In the genomic region with DNA sequence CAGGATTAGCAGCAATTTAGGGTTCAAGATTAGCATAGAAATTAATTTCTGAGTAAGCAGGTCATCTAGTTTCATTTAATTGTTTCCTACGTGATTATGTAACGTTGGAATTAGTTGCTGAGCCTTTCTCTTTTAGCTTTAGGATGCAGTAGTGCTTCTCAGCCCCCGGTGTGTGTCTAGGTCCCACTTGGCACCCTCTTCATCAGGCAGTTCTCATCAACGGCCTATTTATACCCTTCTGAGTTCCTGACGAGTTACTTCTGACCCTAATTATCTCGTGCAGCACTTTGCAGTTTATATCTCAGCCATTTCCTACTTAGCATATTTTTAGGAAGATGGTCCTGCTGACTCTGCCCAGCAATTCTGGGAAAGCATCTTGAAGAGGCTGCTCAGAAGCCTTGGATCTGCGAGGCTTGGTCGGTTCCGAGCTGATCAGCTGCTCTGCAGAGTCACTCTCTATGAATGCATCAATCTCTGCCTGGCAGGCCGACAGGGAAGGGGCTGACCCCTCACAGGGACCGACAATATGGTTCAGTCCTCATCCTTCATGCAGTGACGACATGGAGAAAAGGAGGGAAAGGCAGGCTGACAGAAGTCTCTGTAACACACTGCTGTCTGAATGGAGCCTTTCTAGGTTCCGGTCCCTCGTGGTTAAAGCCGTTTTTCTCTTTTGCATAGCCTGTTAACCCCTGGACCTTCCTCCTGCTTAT, we compare ENCODE assay signal across 15 mouse cellular contexts. TPM values are rescaled to one million over a fixed set of nuclear protein-coding genes. Genes with fewer than 3 reads are reported as not detected.
DNase-seq lines count a peak whose midpoint lies in the region; ATAC-seq and TF ChIP-seq lines count a peak whose summit lies in the region.
"Had no signal": no experiment of that assay in that cellular context is flagged by ENCODE, and none has a peak within 500 bp of the region (broad histone marks: within the 10 kb centered on the region; RNA-seq: fewer than 3 reads in every experiment).

No protein-coding gene starts in this region.

- no peak overlapping the region for H3K9ac ChIP-seq in heart, postnatal 0 days (replicated peaks; ENCODE audit: low read depth, low read length)
- H3K9ac ChIP-seq in heart, adult 2 months (ENCODE audit: low read depth, low read length), result no peak overlapping the region
- no peak overlapping the region for H3K9ac ChIP-seq in hindbrain, embryonic 14.5 days
- no peak overlapping the region for H3K9ac ChIP-seq in neural tube, embryonic 14.5 days (replicated peaks; ENCODE audit: low read depth, low read length)
- H3K9ac ChIP-seq: lung, embryonic 14.5 days had no signal

- DNase-seq in heart, postnatal 0 days (ENCODE audit: low spot score), result no peak
- DNase-seq in heart, adult 2 months, result no peak
- DNase-seq in embryo, embryonic 9.5 days (ENCODE audit: extremely low spot score), result peak; percentile 39
- DNase-seq in hindbrain, embryonic 14.5 days (ENCODE audit: low spot score), result no peak
- no peak for DNase-seq in retina, embryonic 14.5 days (ENCODE audit: low spot score)
- DNase-seq in adipocyte (ENCODE audit: low spot score), result no peak
- DNase-seq: cerebellum, adult 11 months; kidney, postnatal 10 days; layer of hippocampus, adult 9-11 months; lung, embryonic 14.5 days; right cerebral cortex, postnatal 25 days; thymus, adult 2 months had no signal

- H3K9me3 ChIP-seq in heart, postnatal 0 days (replicated peaks; ENCODE audit: control insufficient read depth, low read length), result no peaks in the 10 kb centered on the region
- H3K9me3 ChIP-seq in hindbrain, embryonic 14.5 days (ENCODE audit: control insufficient read depth, low read length), result no peaks in the 10 kb centered on the region
- no peaks in the 10 kb centered on the region for H3K9me3 ChIP-seq in neural tube, embryonic 14.5 days (ENCODE audit: control insufficient read depth, low read length)

- H3K36me3 ChIP-seq in heart, postnatal 0 days (replicated peaks; ENCODE audit: control insufficient read depth, insufficient read depth, low read length), result no peaks in the 10 kb centered on the region
- no peaks in the 10 kb centered on the region for H3K36me3 ChIP-seq in heart, adult 2 months (ENCODE audit: control insufficient read depth, insufficient read depth, low read length)
- no peaks in the 10 kb centered on the region for H3K36me3 ChIP-seq in hindbrain, embryonic 14.5 days (replicated peaks; ENCODE audit: control insufficient read depth, insufficient read depth)
- H3K36me3 ChIP-seq in neural tube, embryonic 14.5 days (ENCODE audit: control insufficient read depth, insufficient read depth, low read length), result no peaks in the 10 kb centered on the region

- peaks cover 5% of the 10 kb centered on the region; the same call in 1 of the 2 replicates for H3K4me1 ChIP-seq in heart, postnatal 0 days (ENCODE audit: control insufficient read depth, insufficient read depth)
- H3K4me1 ChIP-seq in heart, adult 2 months (ENCODE audit: control insufficient read depth, insufficient read depth, low read length), result peaks cover 2% of the 10 kb centered on the region
- no peaks in the 10 kb centered on the region; the same call in 1 of the 2 replicates for H3K4me1 ChIP-seq in hindbrain, embryonic 14.5 days (replicated peaks; ENCODE audit: control insufficient read depth, insufficient read depth, low read length)
- H3K4me1 ChIP-seq in neural tube, embryonic 14.5 days (ENCODE audit: control insufficient read depth, insufficient read depth, low read length), result 0 out of 2 replicates have a peak, but pooled peaks cover 5% of the 10 kb centered on the region

- no peaks in the 10 kb centered on the region for H3K79me2 ChIP-seq in heart, adult 2 months (replicated peaks; ENCODE audit: control insufficient read depth, insufficient read depth, low read length)

- H3K4me2 ChIP-seq in heart, postnatal 0 days (ENCODE audit: low read depth, low read length), result peak overlapping the region; percentile 10; the same call in 1 of the 2 replicates
- peak overlapping the region; percentile 11; the same call in 1 of the 2 replicates for H3K4me2 ChIP-seq in hindbrain, embryonic 14.5 days (replicated peaks)
- H3K4me2 ChIP-seq in neural tube, embryonic 14.5 days (ENCODE audit: low read depth, low read length), result peak overlapping the region; percentile 3; the same call in 1 of the 2 replicates
- H3K4me2 ChIP-seq: lung, embryonic 14.5 days had no signal

- no peak for TF ChIP-seq CTCF in heart, postnatal 0 days (IDR thresholded peaks at IDR 0.05; ENCODE audit: low read depth)
- no peak for TF ChIP-seq CTCF in heart, adult 2 months (IDR thresholded peaks at IDR 0.05)

- TF ChIP-seq POLR2A in heart, adult 2 months (IDR thresholded peaks at IDR 0.05; ENCODE audit: insufficient read depth, low read depth, low read length), result no peak

- intact Hi-C loops in heart, adult 2 months (cut with DNase I), result no loop called here

- no peak overlapping the region for H3K27ac ChIP-seq in heart, postnatal 0 days (ENCODE audit: low read depth)
- no peak overlapping the region for H3K27ac ChIP-seq in heart, adult 2 months
- no peak overlapping the region for H3K27ac ChIP-seq in hindbrain, embryonic 14.5 days
- no peak overlapping the region for H3K27ac ChIP-seq in neural tube, embryonic 14.5 days (ENCODE audit: low read depth, low read length)

- 23% methylated on average over 15 of the region's 15 CpGs for WGBS in heart, postnatal 0 days
- WGBS in heart, adult 2 months, result 34% methylated on average over 15 of the region's 15 CpGs
- 23% methylated on average over 15 of the region's 15 CpGs for WGBS in hindbrain, embryonic 14.5 days
- WGBS in neural tube, embryonic 14.5 days, result 20% methylated on average over 15 of the region's 15 CpGs

- no peak overlapping the region for H3K4me3 ChIP-seq in heart, postnatal 0 days (ENCODE audit: low read depth, low read length)
- H3K4me3 ChIP-seq in heart, adult 2 months, result no peak overlapping the region
- no peak overlapping the region for H3K4me3 ChIP-seq in hindbrain, embryonic 14.5 days (replicated peaks; ENCODE audit: low read length)
- no peak overlapping the region for H3K4me3 ChIP-seq in neural tube, embryonic 14.5 days (ENCODE audit: low read depth, low read length)

- ATAC-seq in heart, postnatal 0 days (ENCODE audit: insufficient read depth, low read depth), result 0 out of 2 replicates have a peak, but pooled peaks have one; percentile 36
- ATAC-seq in hindbrain, embryonic 14.5 days (ENCODE audit: low FRiP score), result peak; percentile 37; the same call in 1 of the 2 replicates
- ATAC-seq in neural tube, embryonic 14.5 days (ENCODE audit: low read depth), result no peak; the same call in 1 of the 2 replicates
- ATAC-seq: activated CD4-positive, CD25-positive, alpha-beta regulatory T cell, adult 4 months; intestine, embryonic 16.5 days had no signal

- TF ChIP-seq EP300 in heart, postnatal 0 days (IDR thresholded peaks at IDR 0.05; ENCODE audit: low read depth), result no peak
- TF ChIP-seq EP300 in heart, adult 2 months (IDR thresholded peaks at IDR 0.05; ENCODE audit: insufficient read depth, low read depth, low read length), result no peak

- H3K27me3 ChIP-seq in heart, postnatal 0 days (ENCODE audit: control insufficient read depth, insufficient read depth, low read length), result no peaks in the 10 kb centered on the region
- no peaks in the 10 kb centered on the region for H3K27me3 ChIP-seq in heart, adult 2 months (ENCODE audit: control insufficient read depth, insufficient read depth, low read length)
- no peaks in the 10 kb centered on the region for H3K27me3 ChIP-seq in hindbrain, embryonic 14.5 days (ENCODE audit: control insufficient read depth, insufficient read depth, low read length)
- H3K27me3 ChIP-seq in neural tube, embryonic 14.5 days (ENCODE audit: control insufficient read depth, insufficient read depth, low read length), result no peaks in the 10 kb centered on the region

RNA-seq across cellular contexts. Expression of a gene that starts 15.4 kb away (rescaled TPM):
- 54.8 and 63.2 TPM in 2 replicates for total RNA-seq in heart, postnatal 0 days (2014; rRNA removed; ENCODE audit: low replicate concordance)
- 23.9 and 25.0 TPM in 2 replicates for polyA plus RNA-seq in heart, postnatal 0 days (2015; fragmentation: Nextera tagmentation; extraction: Ambion mirVana)
- total RNA-seq in heart, adult 2 months (2021), result 10 to 100 TPM; 72.2 to 81.3 TPM
- 7.3 and 17.5 TPM in 2 replicates for polyA plus RNA-seq in heart, adult 2 months (2012; rRNA removed)
- 42.3 and 45.4 TPM in 2 replicates for polyA plus RNA-seq in hindbrain, embryonic 14.5 days (2014; fragmentation: Nextera tagmentation; extraction: Ambion mirVana)
- polyA plus RNA-seq in neural tube, embryonic 14.5 days (2014; fragmentation: Nextera tagmentation; extraction: Ambion mirVana), result 39.0 and 50.3 TPM in 2 replicates
